Mouse (Mus musculus) myocyte (in vitro differentiated cells): ENCODE measurements at regions not wholly inside any gene's neighbourhood (a gene's known extent, or its start where the extent isn't known, plus 50 kb on each side); places are given as distances from the start of the nearest gene placed in this dataset.

ENCODE experiments used
- MAX ChIP-seq: IDR thresholded peaks from one replicate; pipeline ENCODE4 v1.6.1; 2011; ENCODE audit warnings: low read depth, mild to moderate bottlenecking, control low read depth
- MYOG ChIP-seq, 3 experiments: IDR thresholded peaks; one replicate each; pipeline ENCODE4 v1.6.1; 2011; ENCODE audit warnings: control low read depth in 2 of 3, low read depth in 2 of 3, mild to moderate bottlenecking in 2 of 3; ENCODE audit not compliant: insufficient read length in 2 of 3, control insufficient read depth in 1 of 3, insufficient read depth in 1 of 3
- POLR2A ChIP-seq: IDR thresholded peaks from one replicate; pipeline ENCODE4 v1.6.1; 2011; ENCODE audit warnings: low read depth, mild to moderate bottlenecking, control low read depth, moderate library complexity; ENCODE audit not compliant: insufficient read length
- POLR2AphosphoS2 ChIP-seq: IDR thresholded peaks from one replicate; pipeline ENCODE4 v1.6.1; 2011; ENCODE audit warnings: low read depth, control low read depth; ENCODE audit not compliant: insufficient read length
- REST ChIP-seq: IDR thresholded peaks from one replicate; pipeline ENCODE4 v1.6.1; 2011; ENCODE audit warnings: mild to moderate bottlenecking, control low read depth, moderate library complexity; ENCODE audit not compliant: insufficient read depth, insufficient read length
- TCF12 ChIP-seq: IDR thresholded peaks from one replicate; pipeline ENCODE4 v1.6.1; 2011; ENCODE audit warnings: mild to moderate bottlenecking, control low read depth; ENCODE audit not compliant: poor library complexity, insufficient read depth, severe bottlenecking
- TCF3 ChIP-seq: IDR thresholded peaks from one replicate; pipeline ENCODE4 v1.6.1; 2011; ENCODE audit warnings: low read depth, control low read depth; ENCODE audit not compliant: insufficient read length
- USF1 ChIP-seq: IDR thresholded peaks from one replicate; pipeline ENCODE4 v1.6.1; 2011; ENCODE audit warnings: low read depth, mild to moderate bottlenecking, control low read depth, moderate library complexity

DNA sequence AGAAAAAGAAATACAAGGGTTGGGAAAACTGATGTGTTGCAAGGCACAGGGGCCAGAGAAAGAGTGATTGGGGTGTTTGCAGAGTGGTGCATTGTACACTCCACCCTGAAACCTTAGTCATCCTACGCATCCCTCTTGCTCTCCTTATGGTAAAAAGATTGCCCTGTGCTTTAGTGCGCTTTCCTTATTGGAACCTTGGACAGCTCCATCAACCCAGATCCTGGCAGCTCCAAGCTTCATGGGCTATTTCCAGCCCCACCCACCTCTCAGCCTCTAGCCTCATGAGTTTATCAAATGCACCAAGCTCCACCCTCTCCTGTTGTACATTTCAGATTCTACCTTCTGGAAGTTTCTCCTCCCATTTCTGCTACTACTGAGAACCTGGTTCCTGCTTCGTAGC is 167.3 kb downstream of the Cct6b start:
- no peak for TF ChIP-seq MAX
- TF ChIP-seq TCF12 = no peak
- no peak for TF ChIP-seq POLR2A
- TF ChIP-seq USF1 = no peak
- TF ChIP-seq MYOG (IDR thresholded peaks at IDR 0.05; ENCODE audit: control insufficient read depth in 1 of 3, insufficient read depth in 1 of 3, insufficient read length in 2 of 3, low read depth in 2 of 3) = no peak
- TF ChIP-seq REST = no peak
- TF ChIP-seq POLR2AphosphoS2 = no peak
- no peak for TF ChIP-seq TCF3
